Mouse (Mus musculus) midbrain, embryonic 14.5 days (tissue): Measurements from ENCODE around the gene Plau. TPM values are rescaled to one million over a fixed set of nuclear protein-coding genes. Genes with fewer than 3 reads are reported as not detected.

ENCODE experiments used
- ATAC-seq: fragments of 200-750 bp; cut with Nextera tagmentation; 2 replicates; pipeline ENCODE4 v1.8.0; 2017; ENCODE audit warnings: moderate number of reproducible peaks, moderate library complexity; ENCODE audit not compliant: low FRiP score, low TSS enrichment
- DNase-seq: peaks from one replicate; pipeline ENCODE4 v3.0.0-alpha.2; 2015
- H3K27ac ChIP-seq: fragments of 300-500 bp; sonication (generic); replicated peaks from 2 replicates; pipeline ENCODE4 v1.5.1; 2014; ENCODE audit warnings: mild to moderate bottlenecking, low read depth, low read length, moderate library complexity
- H3K27me3 ChIP-seq: fragments of 300-500 bp; sonication (generic); 2 replicates; pipeline ENCODE4 v1.6.1; 2014; ENCODE audit warnings: low read length, control low read depth, mixed read lengths; ENCODE audit not compliant: control insufficient read depth, insufficient read depth
- H3K36me3 ChIP-seq: fragments of 300-500 bp; sonication (generic); 2 replicates; pipeline ENCODE4 v1.6.1; 2014; ENCODE audit warnings: low read length, control low read depth; ENCODE audit not compliant: control insufficient read depth, insufficient read depth
- H3K4me1 ChIP-seq: fragments of 300-500 bp; sonication (generic); 2 replicates; pipeline ENCODE4 v1.6.1; 2014; ENCODE audit warnings: mild to moderate bottlenecking, antibody characterized with exemption, low read length, control low read depth; ENCODE audit not compliant: control insufficient read depth, insufficient read depth
- H3K4me2 ChIP-seq: fragments of 300-500 bp; sonication (generic); 2 replicates; pipeline ENCODE4 v1.6.1; 2014; ENCODE audit warnings: mild to moderate bottlenecking, low read length, moderate library complexity
- H3K4me3 ChIP-seq: fragments of 300-500 bp; sonication (generic); replicated peaks from 2 replicates; pipeline ENCODE4 v1.5.1; 2014; ENCODE audit warnings: low read depth, low read length
- H3K9ac ChIP-seq: fragments of 300-500 bp; sonication (generic); replicated peaks from 2 replicates; pipeline ENCODE4 v1.6.1; 2014; ENCODE audit warnings: mild to moderate bottlenecking, low read length, moderate library complexity
- H3K9me3 ChIP-seq: fragments of 300-500 bp; sonication (generic); 2 replicates; pipeline ENCODE4 v1.6.1; 2016; ENCODE audit warnings: low read length, control low read depth, mixed read lengths; ENCODE audit not compliant: control insufficient read depth
- WGBS: fragments of 180-500 bp; shearing (Covaris S2); extraction: QIAGEN DNeasy Blood & Tissue Kit; methylation state at CpG from one replicate; pipeline ENCODE4 v1.1.7; 2014; 5-methylcytosine and 5-hydroxymethylcytosine counted together
- polyA plus RNA-seq: library from polyadenylated mRNA; unstranded; fragments of >200 nt; fragmentation: Nextera tagmentation; extraction: Ambion mirVana; gene quantifications from 2 replicates; pipeline ENCODE4 v1.2.1, GENCODE M21; 2014

Gene Plau
- polyA plus RNA-seq: 0.15 and 0.62 TPM in 2 replicates

DNA sequence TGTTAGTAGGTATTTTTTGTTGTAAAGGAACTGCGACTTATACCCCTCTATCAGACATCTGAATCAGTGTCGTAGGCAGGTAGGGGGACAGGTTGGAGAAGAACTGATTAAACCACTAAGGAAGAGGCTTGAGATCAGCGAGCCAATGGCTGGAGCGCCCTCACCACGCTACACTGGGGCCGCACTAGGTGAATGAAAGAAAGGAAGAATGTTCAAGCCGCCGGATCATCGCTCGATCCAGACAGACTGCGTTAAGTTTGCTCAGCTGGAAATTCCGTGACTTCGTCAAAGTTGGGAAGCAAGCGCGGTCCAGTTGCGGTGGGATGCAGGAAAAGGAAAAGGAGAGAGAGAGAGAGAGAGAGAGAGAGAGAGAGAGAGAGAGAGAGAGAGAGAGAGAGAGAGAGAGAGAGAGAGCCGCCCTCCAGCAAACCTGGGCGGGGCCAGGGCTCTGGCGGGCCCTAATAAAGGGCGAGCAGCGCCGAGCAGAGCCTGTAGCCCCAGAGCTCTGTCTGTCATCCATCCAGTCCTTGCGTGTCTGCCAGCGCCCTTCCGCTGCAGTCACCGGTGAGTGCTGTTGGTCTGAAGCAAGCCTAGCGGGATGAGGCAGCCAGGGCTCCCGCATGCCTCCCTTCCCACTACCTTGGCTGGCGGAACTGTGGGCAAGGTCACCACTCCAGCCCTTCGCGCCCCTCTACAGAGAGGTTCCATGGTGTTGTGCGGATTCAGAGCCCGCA lies at the start of gene Plau:
Gene Plau (plus strand): TSS at position 490 of the 734 bp plus-strand sequence.
- 0 out of 2 replicates have a peak, but pooled peaks cover 3% of the 10 kb centered on the region for H3K4me1 ChIP-seq
- ATAC-seq: peak; percentile 71
- WGBS: under 1% methylated on average over 33 of the region's 33 CpGs
- peak within 1 kb of the TSS; percentile 42 for H3K4me3 ChIP-seq
- peak within 1 kb of the TSS; percentile 60 for H3K9ac ChIP-seq
- no peaks in the 10 kb centered on the region; the same call in 1 of the 2 replicates for H3K27me3 ChIP-seq
- H3K27ac ChIP-seq: no peak within 1 kb of the TSS
- H3K4me2 ChIP-seq: peak within 1 kb of the TSS; percentile 95
- DNase-seq: peak; percentile 78
- no peaks in the 10 kb centered on the region for H3K36me3 ChIP-seq
- H3K9me3 ChIP-seq: no peaks in the 10 kb centered on the region

DNA sequence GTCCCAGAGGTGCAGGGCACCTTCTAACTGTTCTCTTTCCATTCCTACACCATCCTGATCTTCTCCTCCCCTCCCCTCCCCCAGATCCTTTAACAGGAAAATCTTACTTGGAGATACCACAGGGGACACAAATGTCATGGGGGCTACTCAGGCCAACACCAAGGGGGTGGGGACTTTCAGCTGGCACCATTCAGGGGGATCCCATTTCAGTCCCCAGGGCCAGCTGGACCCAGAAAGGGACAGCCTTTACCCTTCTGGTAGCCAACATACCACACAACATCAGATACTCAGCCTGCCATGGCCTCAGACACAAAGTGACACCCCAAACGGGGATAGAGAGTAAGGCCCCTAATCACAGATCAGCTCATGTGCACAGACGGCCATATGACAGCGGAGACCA lies 48.3 kb upstream of the Plau start:
- no peak overlapping the region for H3K4me3 ChIP-seq
- no peak overlapping the region for H3K27ac ChIP-seq
- no peaks in the 10 kb centered on the region for H3K27me3 ChIP-seq
- H3K36me3 ChIP-seq: peaks cover 67% of the 10 kb centered on the region
- no peaks in the 10 kb centered on the region for H3K9me3 ChIP-seq
- ATAC-seq: no peak
- DNase-seq: no peak
- H3K9ac ChIP-seq: no peak overlapping the region
- H3K4me2 ChIP-seq: no peak overlapping the region
- H3K4me1 ChIP-seq: peaks cover 17% of the 10 kb centered on the region; the same call in 1 of the 2 replicates
- 80% methylated on average over 3 of the region's 3 CpGs for WGBS

DNA sequence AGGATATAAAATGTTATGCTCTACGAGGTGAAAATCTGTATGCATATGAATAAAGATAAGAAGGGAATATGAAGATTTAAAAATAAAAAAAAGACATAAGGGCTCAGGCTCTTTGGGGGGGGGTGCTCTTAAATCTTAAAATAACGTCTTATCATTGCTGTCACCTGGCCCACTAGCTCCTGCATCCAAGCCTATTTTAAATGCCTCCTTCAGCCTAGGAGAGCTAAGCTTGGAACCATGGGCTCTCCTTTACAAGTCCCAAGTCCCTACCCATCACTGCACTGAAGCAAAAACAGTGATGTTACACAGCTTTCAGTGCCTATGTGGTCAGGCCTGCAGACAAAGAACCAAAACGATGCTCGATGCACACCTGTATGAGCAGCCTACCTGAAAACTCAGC lies 46.9 kb upstream of the Plau start:
- Histone ChIP-seq H3K9ac (no peak overlapping the region), H3K4me1 (peaks cover 21% of the 10 kb centered on the region; the same call in 1 of the 2 replicates), H3K4me3 (no peak overlapping the region), H3K4me2 (no peak overlapping the region), H3K9me3 (no peaks in the 10 kb centered on the region), H3K36me3 (peaks cover 57% of the 10 kb centered on the region), H3K27ac (no peak overlapping the region), H3K27me3 (no peaks in the 10 kb centered on the region)
- DNase-seq: no peak
- ATAC-seq: no peak
- WGBS: 91% methylated on average over 4 of the region's 4 CpGs

DNA sequence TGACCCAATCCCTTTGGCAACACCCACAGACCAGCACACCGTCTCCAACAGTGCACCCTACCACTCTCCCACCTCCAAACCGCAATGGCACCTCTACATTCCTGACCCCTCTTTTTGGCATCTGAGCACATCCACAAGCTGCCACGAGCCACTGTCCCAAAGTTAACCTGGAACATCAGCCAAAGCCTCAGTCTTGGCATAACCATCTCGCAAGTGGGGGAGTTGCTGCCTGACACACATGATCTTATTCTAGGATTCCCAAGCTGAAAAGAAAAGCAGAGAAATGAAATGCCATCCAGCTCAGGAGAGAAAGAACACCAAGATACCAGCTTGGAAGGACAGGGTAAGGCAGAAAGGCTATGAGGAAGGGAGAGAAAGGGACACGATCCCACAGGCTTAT lies 46.0 kb upstream of the Plau start:
- 95% methylated on average over 5 of the region's 5 CpGs for WGBS
- Histone ChIP-seq H3K36me3 (peaks cover 52% of the 10 kb centered on the region), H3K4me1 (peaks cover 23% of the 10 kb centered on the region), H3K9me3 (no peaks in the 10 kb centered on the region), H3K27me3 (no peaks in the 10 kb centered on the region), H3K4me3 (no peak overlapping the region), H3K27ac (no peak overlapping the region), H3K9ac (no peak overlapping the region; the same call in 1 of the 2 replicates), H3K4me2 (no peak overlapping the region)
- DNase-seq: no peak
- no peak for ATAC-seq

DNA sequence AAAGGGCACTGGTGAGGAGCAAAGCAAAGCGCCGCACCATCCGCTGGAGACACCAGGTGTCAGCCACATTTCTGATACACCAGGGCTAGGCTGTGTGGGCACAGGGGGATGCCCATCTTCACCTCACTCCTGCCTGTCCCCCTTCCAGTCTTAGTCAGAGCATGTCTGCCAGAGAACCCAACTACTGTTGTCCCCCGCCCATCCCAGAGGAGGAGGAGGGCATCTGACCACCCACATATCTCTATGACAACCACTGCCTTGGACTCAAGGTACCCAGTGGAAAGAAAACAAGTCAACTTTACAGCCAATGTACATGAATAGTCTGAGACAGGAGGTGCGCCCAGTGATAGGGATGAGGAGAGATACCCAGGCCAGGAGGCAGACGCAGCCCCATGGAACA lies 45.5 kb upstream of the Plau start:
- H3K4me1 ChIP-seq: peaks cover 23% of the 10 kb centered on the region

DNA sequence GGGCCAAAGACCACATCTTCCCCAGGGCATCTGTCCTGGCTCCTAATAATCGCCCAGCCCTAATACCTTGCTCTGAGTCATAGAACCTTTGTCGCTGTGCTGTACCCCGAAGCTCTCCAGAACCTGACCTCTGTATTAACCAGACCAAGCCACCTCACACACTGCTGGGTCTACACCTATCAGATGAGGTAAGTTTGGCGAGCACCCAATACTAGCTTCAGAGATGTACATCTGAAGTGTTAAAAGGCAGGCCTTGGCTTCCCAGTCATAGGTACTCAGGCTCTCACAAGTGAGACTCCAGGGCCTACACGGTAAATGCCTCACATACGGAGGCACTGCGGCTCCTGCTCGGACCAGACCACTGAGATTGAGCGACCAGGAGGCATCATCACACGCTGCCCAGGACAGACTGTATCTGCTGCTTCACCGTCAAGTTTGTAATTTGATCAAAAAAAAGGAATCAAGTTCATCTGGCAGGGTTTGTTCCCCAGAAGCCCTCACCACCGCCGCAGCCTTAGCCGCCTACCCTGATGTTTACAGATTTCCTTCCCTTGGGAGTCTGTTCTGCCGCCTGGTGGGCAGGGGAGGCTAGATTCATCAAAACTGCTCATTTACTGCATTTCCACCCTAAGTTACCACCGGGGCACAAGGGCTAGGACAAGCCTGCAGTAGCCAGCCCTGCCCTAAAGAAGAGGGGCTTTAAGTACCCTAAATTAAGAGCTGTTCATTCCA lies 44.8 kb upstream of the Plau start:
- no peaks in the 10 kb centered on the region for H3K27me3 ChIP-seq
- H3K4me2 ChIP-seq: peak overlapping the region; percentile 82
- H3K4me3 ChIP-seq: no peak overlapping the region
- no peak overlapping the region for H3K9ac ChIP-seq
- peaks cover 27% of the 10 kb centered on the region for H3K4me1 ChIP-seq
- ATAC-seq (no peak), DNase-seq (peak; percentile 28)
- no peaks in the 10 kb centered on the region for H3K9me3 ChIP-seq
- H3K36me3 ChIP-seq: peaks cover 45% of the 10 kb centered on the region
- H3K27ac ChIP-seq: no peak overlapping the region
- WGBS: 77% methylated on average over 16 of the region's 16 CpGs

More for the DNA sequence above, 45.5 kb upstream of the Plau start:
- Histone ChIP-seq H3K27ac (no peak overlapping the region), H3K27me3 (no peaks in the 10 kb centered on the region), H3K4me2 (no peak overlapping the region), H3K9ac (0 out of 2 replicates have a peak overlapping the region, but pooled peaks have one; percentile 3), H3K36me3 (peaks cover 52% of the 10 kb centered on the region), H3K9me3 (no peaks in the 10 kb centered on the region), H3K4me3 (no peak overlapping the region)
- 97% methylated on average over 6 of the region's 6 CpGs for WGBS
- ATAC-seq (no peak), DNase-seq (no peak)

DNA sequence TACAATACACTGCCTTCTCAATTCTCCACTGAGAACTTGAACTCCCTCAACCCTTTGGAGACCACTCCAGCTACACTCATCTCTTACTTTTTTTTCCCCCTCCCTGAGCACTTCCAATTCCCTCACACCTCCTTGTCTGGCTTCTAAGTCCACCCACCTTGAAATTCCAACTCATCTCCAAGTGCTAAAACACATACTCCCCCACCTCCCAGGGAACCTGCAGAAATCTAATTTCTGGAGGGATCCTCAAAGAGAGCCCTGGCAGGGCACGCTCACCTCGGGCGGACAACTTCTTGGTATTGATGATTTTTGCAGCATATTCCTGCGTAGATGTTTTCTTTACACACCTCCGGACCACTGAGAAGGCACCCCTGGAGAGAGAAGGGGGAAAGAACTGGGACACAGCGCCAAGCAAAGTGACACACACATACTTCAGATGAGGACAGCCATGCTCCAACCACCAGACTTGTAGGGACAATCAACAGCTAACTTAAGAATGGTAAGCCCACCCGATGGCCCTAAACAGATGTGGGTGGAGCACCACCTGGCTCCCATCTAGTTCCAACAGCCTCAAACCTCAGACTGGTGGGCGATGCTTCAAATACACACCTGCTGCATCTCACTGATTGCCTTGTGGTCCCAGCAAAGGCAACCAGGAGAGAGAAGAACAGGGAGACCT lies 44.1 kb upstream of the Plau start:
- DNase-seq (no peak), ATAC-seq (no peak)
- Histone ChIP-seq H3K4me2 (peak overlapping the region; percentile 82), H3K36me3 (peaks cover 43% of the 10 kb centered on the region), H3K27me3 (no peaks in the 10 kb centered on the region), H3K9ac (peak overlapping the region; percentile 79; the same call in 1 of the 2 replicates), H3K4me1 (peaks cover 31% of the 10 kb centered on the region), H3K9me3 (no peaks in the 10 kb centered on the region), H3K4me3 (peak overlapping the region; percentile 87), H3K27ac (0 out of 2 replicates have a peak overlapping the region, but pooled peaks have one; percentile 1)
- 69% methylated on average over 8 of the region's 8 CpGs for WGBS

DNA sequence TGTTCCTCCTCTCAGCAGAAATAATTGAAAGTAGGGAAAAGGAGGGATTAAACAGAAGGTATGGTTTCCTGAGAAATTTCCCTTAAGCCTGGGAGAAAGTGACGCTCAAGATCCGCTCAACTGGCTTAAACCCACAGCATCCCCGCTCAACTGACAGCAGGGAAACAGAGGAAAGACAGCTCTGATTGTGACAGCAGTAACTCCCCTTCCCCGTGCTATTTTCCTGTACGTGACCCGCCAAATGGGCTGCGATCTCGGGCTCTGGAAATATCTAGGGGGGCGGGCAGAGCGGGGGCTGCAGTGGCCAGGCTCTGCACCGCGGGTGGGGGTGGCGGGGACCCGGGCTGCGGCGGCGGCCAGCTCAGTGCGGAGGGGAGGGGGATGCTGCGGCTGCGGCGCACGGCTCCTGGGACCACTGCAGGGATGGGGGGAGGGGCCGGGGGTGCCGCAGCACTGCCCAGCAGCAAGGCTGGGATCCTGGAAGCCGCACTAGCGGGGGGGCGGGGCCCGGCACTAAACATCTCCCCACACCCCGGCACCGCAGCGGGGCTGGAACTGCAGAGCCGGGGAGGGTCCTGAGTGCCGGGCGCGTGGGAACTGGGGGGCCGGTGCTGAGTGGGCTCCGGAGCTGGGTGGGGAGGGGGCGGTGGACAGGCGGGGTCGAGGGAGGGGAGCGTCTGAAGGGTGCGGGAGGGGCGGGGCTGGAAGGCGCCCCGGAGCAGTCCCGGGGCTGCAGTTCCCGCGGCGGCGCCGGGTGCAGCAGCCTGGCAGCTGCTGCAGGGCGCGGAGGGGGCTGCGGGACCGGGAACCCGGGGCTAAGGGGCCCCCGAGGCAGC lies 43.3 kb upstream of the Plau start:
- Histone ChIP-seq H3K27ac (peak overlapping the region; percentile 85), H3K27me3 (no peaks in the 10 kb centered on the region), H3K36me3 (peaks cover 36% of the 10 kb centered on the region), H3K4me1 (peaks cover 31% of the 10 kb centered on the region), H3K4me2 (peak overlapping the region; percentile 82), H3K9me3 (no peaks in the 10 kb centered on the region), H3K9ac (peak overlapping the region; percentile 79), H3K4me3 (peak overlapping the region; percentile 87)
- 1% methylated on average over 49 of the region's 57 CpGs for WGBS
- peak; percentile 68 for ATAC-seq
- peak; percentile 82 for DNase-seq
